Mouse (Mus musculus): ENCODE measurements around the gene Gmds.

DNA sequence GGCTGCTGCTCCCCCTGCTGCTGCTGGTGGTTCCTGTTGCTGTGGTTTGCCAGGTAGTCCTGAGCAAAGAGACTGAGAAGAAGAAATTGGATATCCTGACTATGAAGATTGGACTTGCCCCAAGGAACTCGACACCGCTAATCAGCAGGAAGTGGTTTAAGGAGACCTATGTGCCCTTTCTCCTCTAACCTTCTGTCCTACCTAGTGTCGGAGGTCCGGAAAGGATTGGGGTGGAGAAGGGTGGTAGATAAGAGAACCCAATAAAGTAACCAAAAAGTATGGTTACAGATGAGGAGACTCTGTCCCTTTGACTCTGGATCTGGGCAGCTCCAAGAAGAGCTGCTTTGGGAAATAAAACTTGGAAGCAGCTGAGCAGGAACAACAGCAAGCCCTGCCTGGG, 86.3 kb downstream of the Gmds start:
- no peak for TF ChIP-seq ZNF384 (IDR thresholded peaks at IDR 0.05; ENCODE audit: low read depth, low read length)
- no peak for TF ChIP-seq ZC3H11A (IDR thresholded peaks at IDR 0.05; ENCODE audit: borderline replicate concordance, low read depth, low read length)
- no peak for TF ChIP-seq MAFK (IDR thresholded peaks at IDR 0.05; ENCODE audit: insufficient read depth, low read depth, low read length)
- TF ChIP-seq CHD2 (IDR thresholded peaks at IDR 0.05; ENCODE audit: low read depth, low read length), result no peak
- no peak for TF ChIP-seq HCFC1 (IDR thresholded peaks at IDR 0.05; ENCODE audit: borderline replicate concordance, insufficient read depth, low read length)

Data from ES-E14 (cell line).